Mouse (Mus musculus): ENCODE data around the gene Sema6d.

- TF ChIP-seq CTCF (IDR thresholded peaks at IDR 0.05; ENCODE audit: low read depth) (no peak), EP300 (IDR thresholded peaks at IDR 0.05; ENCODE audit: low read depth) (no peak)
Observed at GRCm38 (mm10) chr2:124071380-124071779, 18.4 kb upstream of the Sema6d start.
